Mouse (Mus musculus) midbrain, embryonic 10.5 days (tissue): ENCODE data around the gene Olfm2. TPM values are rescaled to one million over a fixed set of nuclear protein-coding genes. Genes with fewer than 3 reads are reported as not detected.
"Not testable (repeated sequence)": the region's sequence is repeated elsewhere in the genome, so short reads cannot be mapped to it uniquely, and the experiment has no call there.

Experiments used
- DNase-seq: peaks from one replicate; pipeline ENCODE4 v3.0.0-alpha.2; 2017; ENCODE audit warnings: low spot score
- H3K27ac ChIP-seq: fragments of 300-500 bp; sonication (generic); replicated peaks from 2 replicates; pipeline ENCODE4 v1.5.1; 2016; ENCODE audit warnings: mild to moderate bottlenecking
- H3K27me3 ChIP-seq: fragments of 300-500 bp; sonication (generic); 2 replicates; pipeline ENCODE4 v1.6.1; 2016; ENCODE audit warnings: low read depth, mild to moderate bottlenecking; ENCODE audit not compliant: poor library complexity, severe bottlenecking
- H3K36me3 ChIP-seq: fragments of 300-500 bp; sonication (generic); 2 replicates; pipeline ENCODE4 v1.6.1; 2016; ENCODE audit warnings: mild to moderate bottlenecking, moderate library complexity
- H3K4me1 ChIP-seq: fragments of 300-500 bp; sonication (generic); 2 replicates; pipeline ENCODE4 v1.6.1; 2016
- H3K4me3 ChIP-seq: fragments of 300-500 bp; sonication (generic); 2 replicates; pipeline ENCODE4 v1.5.1; 2016; ENCODE audit warnings: mild to moderate bottlenecking, moderate library complexity
- H3K9me3 ChIP-seq: fragments of 300-500 bp; sonication (generic); replicated peaks from 2 replicates; pipeline ENCODE4 v1.6.1; 2016; ENCODE audit warnings: mild to moderate bottlenecking
- WGBS: fragments of 180-500 bp; shearing (Covaris S2); methylation state at CpG from one replicate; pipeline ENCODE4 v1.1.7; 2016; 5-methylcytosine and 5-hydroxymethylcytosine counted together
- polyA plus RNA-seq: library from polyadenylated mRNA; unstranded; fragments of >200 nt; fragmentation: Nextera tagmentation; extraction: Ambion mirVana; gene quantifications from 2 replicates; pipeline ENCODE4 v1.2.1, GENCODE M21; 2016

Gene Olfm2
- polyA plus RNA-seq, 1 experiment from 2014 or later = 26.8 TPM

DNA sequence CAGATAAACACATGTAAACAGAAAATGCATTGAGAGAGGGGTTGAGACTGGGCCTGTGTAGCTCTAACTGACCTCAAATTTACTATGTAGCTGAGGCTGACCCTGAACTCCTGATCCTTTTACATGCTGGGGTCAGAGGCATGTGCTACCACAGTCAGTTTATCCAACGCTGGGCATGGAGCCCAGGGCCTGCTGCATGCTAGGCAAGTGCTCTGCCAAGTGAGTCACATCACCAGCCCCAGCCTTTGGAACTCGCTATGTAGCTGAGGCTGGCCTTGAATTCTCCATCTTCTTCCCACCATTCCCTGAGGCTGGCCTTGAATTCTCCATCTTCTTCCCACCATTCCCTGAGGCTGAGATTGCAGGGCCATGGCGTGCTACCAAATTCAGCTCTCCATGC lies 35.7 kb downstream of the Olfm2 start:
- no peaks in the 10 kb centered on the region for H3K27me3 ChIP-seq
- WGBS = 83% methylated on average over 3 of the region's 3 CpGs
- 0 out of 2 replicates have a peak, but pooled peaks cover 6% of the 10 kb centered on the region for H3K9me3 ChIP-seq
- H3K36me3 ChIP-seq = peaks cover 6% of the 10 kb centered on the region; the same call in 1 of the 2 replicates
- no peak overlapping the region for H3K4me3 ChIP-seq
- DNase-seq = no peak
- H3K27ac ChIP-seq = no peak overlapping the region
- H3K4me1 ChIP-seq = peaks cover 13% of the 10 kb centered on the region

DNA sequence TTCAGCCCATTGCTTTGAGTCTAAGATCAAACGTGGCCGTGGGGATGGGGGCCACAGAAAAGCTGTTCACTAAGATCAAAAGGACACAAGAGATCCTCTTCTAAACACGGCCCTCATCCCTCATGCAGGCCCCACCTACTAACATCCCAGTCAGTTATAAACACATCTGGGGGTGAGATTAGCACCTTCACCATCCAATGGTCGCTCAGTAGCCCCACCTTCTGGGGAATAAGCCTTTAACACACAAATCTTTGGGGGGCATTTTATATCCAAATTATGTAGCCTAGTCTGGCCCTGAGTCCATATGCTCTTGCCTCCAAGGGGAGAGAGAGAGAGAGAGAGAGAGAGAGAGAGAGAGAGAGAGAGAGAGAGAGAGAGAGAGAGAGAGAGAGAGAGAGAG lies 40.2 kb downstream of the Olfm2 start:
- Histone ChIP-seq H3K4me1 (peaks cover 14% of the 10 kb centered on the region), H3K27ac (no peak overlapping the region), H3K4me3 (no peak overlapping the region), H3K36me3 (no peaks in the 10 kb centered on the region; the same call in 1 of the 2 replicates), H3K9me3 (no peaks in the 10 kb centered on the region), H3K27me3 (no peaks in the 10 kb centered on the region)
- WGBS = 45% methylated on average over 4 of the region's 4 CpGs
- no peak for DNase-seq

- H3K27me3 ChIP-seq = no peaks in the 10 kb centered on the region
- no peak overlapping the region for H3K27ac ChIP-seq
- H3K36me3 ChIP-seq = peaks cover 1% of the 10 kb centered on the region; the same call in 1 of the 2 replicates
- H3K4me1 ChIP-seq = peaks cover 14% of the 10 kb centered on the region
- no peak for DNase-seq
- no peaks in the 10 kb centered on the region for H3K9me3 ChIP-seq
- H3K4me3 ChIP-seq = no peak overlapping the region
These were observed 40.7 kb downstream of the Olfm2 start for GRCm38 (mm10) chr9:20705420-20705819.

- Histone ChIP-seq H3K4me3 (no peak overlapping the region), H3K4me1 (peaks cover 14% of the 10 kb centered on the region), H3K27ac (peak overlapping the region; percentile 82), H3K27me3 (no peaks in the 10 kb centered on the region), H3K9me3 (0 out of 2 replicates have a peak, but pooled peaks cover 2% of the 10 kb centered on the region), H3K36me3 (peaks cover 9% of the 10 kb centered on the region)
- WGBS = 59% methylated on average over 8 of the region's 8 CpGs
- no peak for DNase-seq
These were observed 42.2 kb downstream of the Olfm2 start for GRCm38 (mm10) chr9:20703832-20704380.

DNA sequence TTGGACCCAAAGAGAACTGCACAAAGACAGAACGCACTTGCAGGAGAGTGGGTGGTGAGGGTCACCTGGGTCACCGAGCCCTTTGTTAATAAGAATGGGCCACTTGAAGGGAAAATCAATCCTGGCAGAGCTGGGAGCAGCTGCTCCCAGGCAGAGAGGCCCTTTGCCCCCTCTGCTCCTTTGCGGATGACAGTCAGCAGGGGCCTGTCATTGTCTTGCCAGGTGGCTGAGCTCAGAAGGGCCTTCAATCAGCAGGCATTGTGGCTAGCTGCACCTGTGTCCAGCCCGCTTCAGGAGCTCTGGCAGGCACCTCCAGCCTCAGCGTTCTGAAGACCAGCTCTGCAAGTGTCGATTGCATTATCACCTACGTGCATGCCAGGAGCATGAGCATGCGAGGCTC lies 48.7 kb downstream of the Olfm2 start:
- peaks cover 9% of the 10 kb centered on the region for H3K36me3 ChIP-seq
- 0 out of 2 replicates have a peak, but pooled peaks cover 2% of the 10 kb centered on the region for H3K9me3 ChIP-seq
- peaks cover 32% of the 10 kb centered on the region for H3K27me3 ChIP-seq
- 12% methylated on average over 8 of the region's 8 CpGs for WGBS
- peak overlapping the region; percentile 91 for H3K27ac ChIP-seq
- H3K4me3 ChIP-seq = peak overlapping the region; percentile 9
- H3K4me1 ChIP-seq = peaks cover 58% of the 10 kb centered on the region
- DNase-seq = peak; percentile 87

DNA sequence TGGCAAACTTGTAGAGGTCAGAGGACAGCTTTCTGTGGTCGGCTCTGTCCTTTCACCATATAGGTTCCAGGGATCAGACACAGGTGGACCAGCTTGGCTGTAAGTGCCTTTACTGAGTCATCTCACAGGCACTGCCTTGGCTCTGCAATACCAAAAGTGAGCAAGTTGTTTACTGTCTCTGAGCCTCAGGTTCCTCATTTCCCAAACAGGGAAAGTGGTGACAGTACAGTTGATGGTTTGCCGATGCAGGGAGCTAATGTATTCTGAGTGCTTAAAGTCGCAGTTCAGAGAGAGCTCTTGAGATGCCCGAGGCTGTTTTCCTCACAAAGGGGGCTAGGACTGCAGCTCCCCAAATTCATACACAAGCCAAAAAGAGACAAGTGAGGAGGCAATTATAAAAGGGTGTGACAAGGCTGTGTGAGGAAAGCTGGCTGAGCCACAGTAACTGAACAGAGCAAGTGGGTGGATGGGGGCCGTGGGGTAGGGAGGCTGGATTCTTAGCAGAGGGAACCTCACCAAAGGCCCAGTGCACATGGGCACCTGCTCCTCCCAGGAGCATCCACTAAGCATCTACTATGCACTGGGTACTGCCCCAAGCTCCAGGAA lies 49.9 kb downstream of the Olfm2 start:
- no peak for DNase-seq
- peaks cover 32% of the 10 kb centered on the region for H3K27me3 ChIP-seq

DNA sequence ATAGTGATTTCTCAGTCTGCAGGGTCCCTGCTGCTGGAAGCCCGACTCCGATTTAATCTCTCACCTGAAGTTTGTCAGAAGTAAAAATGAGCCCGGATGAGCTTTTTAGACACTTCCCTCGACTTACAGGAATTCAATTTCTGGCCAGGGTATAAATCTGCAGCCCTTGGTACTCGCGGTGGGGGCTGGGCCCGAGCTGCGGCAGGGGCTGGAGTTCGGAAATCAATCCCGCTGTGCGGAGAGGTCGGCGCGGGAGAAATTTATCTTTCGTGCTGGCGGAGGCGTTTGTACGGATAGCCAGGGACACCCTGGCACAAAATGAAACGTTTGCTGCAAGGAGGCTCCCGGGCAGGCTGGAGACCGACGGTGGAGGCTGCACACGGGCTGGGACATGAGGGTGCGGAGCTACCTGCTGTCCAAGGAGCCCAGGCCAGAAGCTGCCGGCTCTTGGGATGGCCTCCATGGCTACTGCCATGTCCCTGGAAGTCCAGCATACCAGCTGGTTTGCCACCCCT lies 51.4 kb downstream of the Olfm2 start:
- Histone ChIP-seq H3K36me3 (peaks cover 1% of the 10 kb centered on the region), H3K9me3 (no peaks in the 10 kb centered on the region), H3K27me3 (peaks cover 32% of the 10 kb centered on the region), H3K27ac (peak overlapping the region; percentile 91), H3K4me1 (peaks cover 76% of the 10 kb centered on the region), H3K4me3 (peak overlapping the region; percentile 50)
- DNase-seq = peak; percentile 48
- WGBS = 5% methylated on average over 25 of the region's 25 CpGs

More for the DNA sequence above, 49.9 kb downstream of the Olfm2 start:
- 64% methylated on average over 5 of the region's 5 CpGs for WGBS
- Histone ChIP-seq H3K4me1 (peaks cover 65% of the 10 kb centered on the region), H3K4me3 (no peak overlapping the region), H3K27ac (peak overlapping the region; percentile 91), H3K36me3 (peaks cover 9% of the 10 kb centered on the region), H3K9me3 (0 out of 2 replicates have a peak, but pooled peaks cover 2% of the 10 kb centered on the region)

GRCm38 (mm10) chr9:20692863-20693262 lies 53.3 kb downstream of the Olfm2 start:
- H3K4me1 ChIP-seq = peaks cover 82% of the 10 kb centered on the region
- H3K4me3 ChIP-seq = no peak overlapping the region
- WGBS = 92% methylated on average over 3 of the region's 3 CpGs
- no peaks in the 10 kb centered on the region for H3K9me3 ChIP-seq
- peaks cover 32% of the 10 kb centered on the region for H3K27me3 ChIP-seq
- H3K27ac ChIP-seq = no peak overlapping the region
- H3K36me3 ChIP-seq = no peaks in the 10 kb centered on the region
- DNase-seq = no peak

- WGBS = 92% methylated on average over 2 of the region's 2 CpGs
- not testable (repeated sequence) for H3K4me3 ChIP-seq, DNase-seq, H3K9me3 ChIP-seq, H3K36me3 ChIP-seq
- Histone ChIP-seq H3K27me3 (peaks cover 26% of the 10 kb centered on the region), H3K27ac (peak overlapping the region; percentile 77), H3K4me1 (peaks cover 60% of the 10 kb centered on the region)
These were observed 55.7 kb downstream of the Olfm2 start for GRCm38 (mm10) chr9:20690449-20690848.

GRCm38 (mm10) chr9:20689913-20690312 lies 56.2 kb downstream of the Olfm2 start:
- Histone ChIP-seq H3K27me3 (peaks cover 21% of the 10 kb centered on the region; the same call in 1 of the 2 replicates), H3K9me3 (no peaks in the 10 kb centered on the region), H3K4me1 (peaks cover 60% of the 10 kb centered on the region), H3K4me3 (no peak overlapping the region), H3K27ac (peak overlapping the region; percentile 77), H3K36me3 (no peaks in the 10 kb centered on the region)
- 3% methylated on average over 4 of the region's 4 CpGs for WGBS
- no peak for DNase-seq

DNA sequence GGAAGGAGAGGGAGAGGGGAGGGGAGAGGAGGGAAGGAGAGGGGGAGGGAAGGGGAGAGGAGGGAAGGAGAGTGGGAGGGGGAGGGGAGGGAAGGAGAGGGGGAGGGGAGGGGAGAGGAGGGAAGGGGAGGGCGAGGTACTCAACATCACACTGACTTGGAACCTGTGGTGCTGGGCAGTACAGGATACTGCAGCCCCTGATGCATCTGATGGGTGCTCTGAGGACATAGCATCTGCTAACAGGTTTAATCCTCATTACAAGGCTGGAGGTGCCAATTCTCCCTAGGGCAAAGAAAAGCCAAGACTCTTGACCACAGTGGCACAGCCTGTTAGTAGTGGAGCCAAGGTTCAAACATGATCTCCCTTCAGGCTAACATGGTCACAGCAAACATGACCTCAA lies 56.7 kb downstream of the Olfm2 start:
- peaks cover 55% of the 10 kb centered on the region for H3K4me1 ChIP-seq
- H3K27ac ChIP-seq = peak overlapping the region; percentile 77
- 80% methylated on average over 1 of the region's 1 CpGs for WGBS

DNA sequence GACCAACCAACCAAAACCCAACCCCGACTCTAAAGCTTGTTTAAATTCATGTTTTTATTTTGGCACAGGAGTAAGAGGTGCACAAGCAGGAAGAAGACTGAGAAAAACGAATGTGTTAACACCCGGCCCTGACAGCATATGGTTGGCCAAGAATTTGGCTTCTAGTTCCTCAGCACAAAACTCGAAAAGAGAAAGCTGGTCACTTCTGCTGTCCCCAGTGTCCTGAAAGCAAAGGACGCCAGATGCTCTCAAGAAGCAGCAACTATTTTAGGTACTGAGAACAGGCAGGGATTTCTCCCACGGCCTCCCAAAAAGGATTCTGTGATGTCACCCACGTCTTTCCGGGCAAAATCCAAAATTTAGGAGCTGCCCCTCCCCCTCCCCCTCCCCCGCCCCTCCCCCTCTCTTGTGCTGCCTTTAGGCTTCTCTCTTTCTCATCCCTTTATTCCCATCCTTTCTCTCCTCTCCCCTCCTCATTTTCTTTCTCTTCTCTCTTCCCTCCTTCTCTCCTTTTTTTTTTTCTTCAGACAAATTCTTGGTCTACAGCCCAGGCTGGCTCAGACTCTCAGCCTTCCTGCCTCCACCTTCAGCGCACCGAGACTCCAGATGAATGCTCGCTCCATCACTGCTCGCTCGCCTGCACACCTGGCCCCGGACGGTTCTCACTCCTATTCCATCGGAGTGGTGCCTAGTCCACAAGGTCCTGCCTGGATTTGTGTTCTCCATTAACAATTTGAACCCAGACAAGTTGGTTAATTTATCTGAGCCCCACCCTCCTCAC lies 60.9 kb downstream of the Olfm2 start:
- 71% methylated on average over 16 of the region's 17 CpGs for WGBS
- Histone ChIP-seq H3K4me1 (peaks cover 39% of the 10 kb centered on the region), H3K27me3 (no peaks in the 10 kb centered on the region), H3K27ac (0 out of 2 replicates have a peak overlapping the region, but pooled peaks have one; percentile 5), H3K9me3 (peaks cover 5% of the 10 kb centered on the region; the same call in 1 of the 2 replicates), H3K36me3 (no peaks in the 10 kb centered on the region), H3K4me3 (no peak overlapping the region)
- DNase-seq = no peak

More for the DNA sequence above, 56.7 kb downstream of the Olfm2 start:
- no peaks in the 10 kb centered on the region for H3K9me3 ChIP-seq
- H3K36me3 ChIP-seq = no peaks in the 10 kb centered on the region
- H3K4me3 ChIP-seq = no peak overlapping the region
- no peak for DNase-seq
- H3K27me3 ChIP-seq = peaks cover 16% of the 10 kb centered on the region; the same call in 1 of the 2 replicates
